Mouse (Mus musculus) right cerebral cortex, postnatal 36 days (tissue): ENCODE measurements around the gene Gm3269.
"Not testable (repeated sequence)": the region's sequence is repeated elsewhere in the genome, so short reads cannot be mapped to it uniquely, and the experiment has no call there.

Source experiments
- DNase-seq, 2 experiments: peaks; one replicate each; pipeline ENCODE4 v3.0.0; 2022; ENCODE audit warnings: low spot score in 2 of 2, mixed read lengths in 1 of 2

Gm3269 gene

DNA sequence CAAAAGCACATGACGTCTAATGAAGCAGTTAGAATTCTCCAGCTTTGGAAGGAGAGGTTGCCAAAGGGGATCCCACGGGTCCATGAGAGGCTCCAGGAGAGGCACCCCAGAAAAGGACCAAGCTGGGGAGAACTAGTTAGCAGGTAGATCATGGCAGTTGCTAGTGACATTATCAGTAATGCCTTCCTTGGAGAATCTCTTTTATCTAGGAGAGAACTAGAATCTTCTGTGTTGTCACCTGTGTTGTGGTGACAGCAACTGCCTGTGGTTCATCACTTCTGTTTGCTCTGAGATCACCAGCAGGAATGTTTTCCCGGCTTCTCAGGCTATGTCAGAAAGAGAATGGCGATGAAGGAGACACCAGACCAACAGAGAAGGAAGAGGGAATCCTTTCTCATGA is at the start of gene Gm3269:
Gene Gm3269 (plus strand): TSS at position 301 of the 400 bp plus-strand sequence.
- DNase-seq, result not testable (repeated sequence)

- not testable (repeated sequence) for DNase-seq
These were observed 31.5 kb upstream of the Gm3269 start for GRCm38 (mm10) chr14:4806421-4806820.

- DNase-seq, result not testable (repeated sequence)
These were observed 16.0 kb upstream of the Gm3269 start for GRCm38 (mm10) chr14:4821950-4822349.

DNA sequence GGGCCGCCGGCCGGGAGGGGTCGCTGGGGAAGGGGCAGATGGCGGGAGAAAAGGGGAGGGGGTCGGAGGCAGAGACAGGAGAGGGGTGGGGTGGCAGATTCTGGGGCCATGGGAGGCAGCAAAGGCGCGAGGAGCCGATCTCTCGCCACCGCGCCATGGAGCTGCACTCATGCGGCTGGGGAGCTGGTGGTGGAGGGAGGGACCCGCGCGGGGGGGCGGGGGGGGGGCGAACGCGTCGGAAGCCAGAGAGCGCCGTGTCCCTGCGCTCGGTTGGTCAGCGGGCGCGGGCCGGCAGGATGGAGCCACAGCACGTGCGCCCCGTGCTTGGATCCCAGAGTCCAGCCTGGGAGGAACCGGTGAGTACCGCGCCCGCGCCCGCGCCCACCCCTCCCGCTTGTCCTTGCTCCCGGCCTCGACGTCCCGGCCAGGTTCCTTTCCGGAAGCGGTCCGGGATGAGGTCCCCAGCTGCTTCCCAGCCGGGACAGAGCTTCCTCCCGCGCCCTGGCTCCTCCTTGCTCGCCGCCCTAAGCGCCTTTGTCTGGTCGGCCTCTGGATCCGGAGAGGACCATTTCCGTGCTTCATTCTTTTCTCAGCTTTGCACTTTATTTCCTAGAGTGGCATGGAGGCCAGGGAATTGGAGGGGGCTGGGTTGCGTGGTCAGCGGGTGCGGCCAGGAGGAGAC is 17.5 kb downstream of the Gm3269 start, which contains the start of gene Gm3264:
Gene Gm3264 (plus strand): TSS at position 278 of the 682 bp plus-strand sequence.
- DNase-seq, result not testable (repeated sequence)

DNA sequence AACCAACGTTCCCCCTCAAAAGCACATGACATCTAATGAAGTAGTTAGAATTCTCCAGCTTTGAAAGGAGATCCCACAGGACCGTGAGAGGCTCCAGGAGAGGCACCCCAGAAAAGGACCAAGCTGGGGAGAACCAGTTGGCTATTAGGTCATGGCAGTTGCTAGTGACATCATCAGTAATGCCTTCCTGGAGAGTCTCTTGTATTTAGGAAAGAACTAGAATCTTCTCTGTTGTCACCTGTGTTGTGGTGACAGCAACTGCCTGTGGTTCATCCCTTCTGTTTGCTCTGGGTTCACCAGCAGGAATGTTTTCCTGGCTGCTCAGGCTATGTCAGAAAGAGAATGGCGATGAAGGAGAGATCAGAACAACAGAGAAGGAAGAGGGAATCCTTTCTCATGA is 54.2 kb downstream of the Gm3269 start, which contains the start of gene Gm3278:
Gene Gm3278 (plus strand): TSS at position 301 of the 400 bp plus-strand sequence.
- DNase-seq, result not testable (repeated sequence)
